Mouse (Mus musculus) stomach, embryonic 15.5 days (tissue): ENCODE results near the gene Cldn3. TPM values are rescaled to one million over a fixed set of nuclear protein-coding genes. Genes with fewer than 3 reads are reported as not detected.

Source experiments
- ATAC-seq: fragments of 200-750 bp; cut with Nextera tagmentation; 2 replicates; pipeline ENCODE4 v1.8.0; 2017; ENCODE audit warnings: low read depth, moderate number of reproducible peaks, moderate TSS enrichment; ENCODE audit not compliant: insufficient read depth, low FRiP score
- H3K27ac ChIP-seq: fragments of 300-500 bp; sonication (generic); 2 replicates; pipeline ENCODE4 v1.5.1; 2015; ENCODE audit warnings: mild to moderate bottlenecking, inconsistent platforms
- H3K27me3 ChIP-seq: fragments of 300-500 bp; sonication (generic); replicated peaks from 2 replicates; pipeline ENCODE4 v1.6.1; 2015; ENCODE audit warnings: inconsistent platforms
- H3K36me3 ChIP-seq: fragments of 300-500 bp; sonication (generic); 2 replicates; pipeline ENCODE4 v1.6.1; 2015; ENCODE audit warnings: inconsistent platforms
- H3K4me1 ChIP-seq: fragments of 300-500 bp; sonication (generic); 2 replicates; pipeline ENCODE4 v1.6.1; 2015; ENCODE audit warnings: inconsistent platforms
- H3K4me2 ChIP-seq: fragments of 300-500 bp; sonication (generic); 2 replicates; pipeline ENCODE4 v1.6.1; 2015; ENCODE audit warnings: mild to moderate bottlenecking, inconsistent platforms
- H3K4me3 ChIP-seq: fragments of 300-500 bp; sonication (generic); replicated peaks from 2 replicates; pipeline ENCODE4 v1.5.1; 2015; ENCODE audit warnings: inconsistent platforms
- H3K9ac ChIP-seq: fragments of 300-500 bp; sonication (generic); 2 replicates; pipeline ENCODE4 v1.6.1; 2015; ENCODE audit warnings: inconsistent platforms
- H3K9me3 ChIP-seq: fragments of 300-500 bp; sonication (generic); 2 replicates; pipeline ENCODE4 v1.6.1; 2016; ENCODE audit warnings: inconsistent platforms
- WGBS: fragments of 180-500 bp; shearing (Covaris S2); methylation state at CpG from one replicate; pipeline ENCODE4 v1.1.7; 2015; 5-methylcytosine and 5-hydroxymethylcytosine counted together
- polyA plus RNA-seq: library from polyadenylated mRNA; unstranded; fragments of >200 nt; fragmentation: Nextera tagmentation; extraction: Ambion mirVana; gene quantifications from 2 replicates; pipeline ENCODE4 v1.2.1, GENCODE M21; 2015

The Cldn3 gene
- polyA plus RNA-seq, 1 experiment from 2014 or later = 120 TPM

- Histone ChIP-seq H3K27ac (peak overlapping the region; percentile 99), H3K36me3 (no peaks in the 10 kb centered on the region), H3K9ac (peak overlapping the region; percentile 42; the same call in 1 of the 2 replicates), H3K9me3 (no peaks in the 10 kb centered on the region), H3K4me2 (peak overlapping the region; percentile 59), H3K4me3 (peak overlapping the region; percentile 59), H3K4me1 (peaks cover 35% of the 10 kb centered on the region), H3K27me3 (no peaks in the 10 kb centered on the region)
- ATAC-seq = peak; percentile 67
- WGBS = under 1% methylated on average over 37 of the region's 37 CpGs
These were observed 23.7 kb downstream of the Cldn3 start for GRCm38 (mm10) chr5:135009590-135010319.

GRCm38 (mm10) chr5:135010320-135010709 is 24.3 kb downstream of the Cldn3 start:
- H3K36me3 ChIP-seq = no peaks in the 10 kb centered on the region
- ATAC-seq = no peak
- H3K4me1 ChIP-seq = peaks cover 37% of the 10 kb centered on the region
- peak overlapping the region; percentile 99 for H3K27ac ChIP-seq
- peak overlapping the region; percentile 59 for H3K4me2 ChIP-seq
- H3K9ac ChIP-seq = 0 out of 2 replicates have a peak overlapping the region, but pooled peaks have one; percentile 42
- H3K27me3 ChIP-seq = no peaks in the 10 kb centered on the region
- peak overlapping the region; percentile 59 for H3K4me3 ChIP-seq
- no peaks in the 10 kb centered on the region for H3K9me3 ChIP-seq
- 51% methylated on average over 7 of the region's 7 CpGs for WGBS

GRCm38 (mm10) chr5:135010841-135011743 is 25.1 kb downstream of the Cldn3 start:
- Histone ChIP-seq H3K4me1 (peaks cover 39% of the 10 kb centered on the region), H3K27me3 (no peaks in the 10 kb centered on the region), H3K9ac (no peak overlapping the region), H3K27ac (no peak overlapping the region), H3K36me3 (no peaks in the 10 kb centered on the region), H3K4me2 (peak overlapping the region; percentile 59), H3K4me3 (peak overlapping the region; percentile 59; the same call in 1 of the 2 replicates), H3K9me3 (no peaks in the 10 kb centered on the region)
- ATAC-seq = no peak
- 84% methylated on average over 25 of the region's 25 CpGs for WGBS

GRCm38 (mm10) chr5:135011809-135012613 is 26.0 kb downstream of the Cldn3 start:
- peak overlapping the region; percentile 42 for H3K4me2 ChIP-seq
- no peak overlapping the region for H3K9ac ChIP-seq
- H3K9me3 ChIP-seq = no peaks in the 10 kb centered on the region
- peak overlapping the region; percentile 48; the same call in 1 of the 2 replicates for H3K27ac ChIP-seq
- H3K4me3 ChIP-seq = peak overlapping the region; percentile 26
- H3K4me1 ChIP-seq = peaks cover 39% of the 10 kb centered on the region
- WGBS = 29% methylated on average over 24 of the region's 26 CpGs
- no peaks in the 10 kb centered on the region for H3K36me3 ChIP-seq
- H3K27me3 ChIP-seq = no peaks in the 10 kb centered on the region
- no peak for ATAC-seq

- WGBS = 9% methylated on average over 13 of the region's 16 CpGs
- peak overlapping the region; percentile 26 for H3K4me3 ChIP-seq
- no peaks in the 10 kb centered on the region for H3K36me3 ChIP-seq
- H3K4me1 ChIP-seq = peaks cover 37% of the 10 kb centered on the region
- H3K27ac ChIP-seq = peak overlapping the region; percentile 48; the same call in 1 of the 2 replicates
- H3K9ac ChIP-seq = no peak overlapping the region
- no peak for ATAC-seq
- no peaks in the 10 kb centered on the region for H3K9me3 ChIP-seq
- peak overlapping the region; percentile 42 for H3K4me2 ChIP-seq
- H3K27me3 ChIP-seq = no peaks in the 10 kb centered on the region
These were observed 26.8 kb downstream of the Cldn3 start for GRCm38 (mm10) chr5:135012671-135013441.

GRCm38 (mm10) chr5:135015497-135015896 is 29.5 kb downstream of the Cldn3 start:
- Histone ChIP-seq H3K9ac (no peak overlapping the region), H3K27ac (no peak overlapping the region), H3K9me3 (no peaks in the 10 kb centered on the region), H3K36me3 (no peaks in the 10 kb centered on the region), H3K4me3 (no peak overlapping the region), H3K4me2 (no peak overlapping the region), H3K4me1 (peaks cover 29% of the 10 kb centered on the region), H3K27me3 (no peaks in the 10 kb centered on the region)
- peak; percentile 13; the same call in 1 of the 2 replicates for ATAC-seq
- WGBS = 14% methylated on average over 7 of the region's 7 CpGs

GRCm38 (mm10) chr5:135016224-135016759 is 30.3 kb downstream of the Cldn3 start:
- Histone ChIP-seq H3K9me3 (no peaks in the 10 kb centered on the region), H3K36me3 (no peaks in the 10 kb centered on the region), H3K9ac (no peak overlapping the region), H3K27me3 (no peaks in the 10 kb centered on the region), H3K27ac (no peak overlapping the region), H3K4me2 (no peak overlapping the region), H3K4me3 (no peak overlapping the region), H3K4me1 (peaks cover 21% of the 10 kb centered on the region)
- ATAC-seq = no peak
- 33% methylated on average over 4 of the region's 4 CpGs for WGBS

- no peak overlapping the region for H3K4me3 ChIP-seq
- H3K9ac ChIP-seq = no peak overlapping the region
- no peaks in the 10 kb centered on the region for H3K27me3 ChIP-seq
- no peaks in the 10 kb centered on the region for H3K36me3 ChIP-seq
- peak overlapping the region; percentile 26; the same call in 1 of the 2 replicates for H3K27ac ChIP-seq
- H3K4me1 ChIP-seq = peaks cover 32% of the 10 kb centered on the region
- 0 out of 2 replicates have a peak, but pooled peaks have one; percentile 1 for ATAC-seq
- H3K9me3 ChIP-seq = no peaks in the 10 kb centered on the region
- 46% methylated on average over 6 of the region's 6 CpGs for WGBS
- no peak overlapping the region for H3K4me2 ChIP-seq
These were observed 35.8 kb downstream of the Cldn3 start for GRCm38 (mm10) chr5:135021814-135022213.

- Histone ChIP-seq H3K9ac (peak within 1 kb of the TSS; percentile 69), H3K27me3 (no peaks in the 10 kb centered on the region), H3K36me3 (no peaks in the 10 kb centered on the region), H3K4me2 (peak within 1 kb of the TSS; percentile 94), H3K9me3 (no peaks in the 10 kb centered on the region), H3K4me3 (peak within 1 kb of the TSS; percentile 69), H3K27ac (peak within 1 kb of the TSS; percentile 51; the same call in 1 of the 2 replicates), H3K4me1 (peaks cover 35% of the 10 kb centered on the region)
- ATAC-seq = peak; percentile 90
- WGBS = under 1% methylated on average over 47 of the region's 61 CpGs
These were observed 37.5 kb downstream of the Cldn3 start, which contains the start of gene Stx1a for GRCm38 (mm10) chr5:135023344-135024173. Stx1a (plus strand) TSS chr5:135023482.

- no peak for ATAC-seq
- Histone ChIP-seq H3K4me2 (peak overlapping the region; percentile 94), H3K27ac (no peak overlapping the region), H3K9me3 (no peaks in the 10 kb centered on the region), H3K27me3 (no peaks in the 10 kb centered on the region), H3K4me1 (peaks cover 44% of the 10 kb centered on the region), H3K4me3 (peak overlapping the region; percentile 69), H3K36me3 (no peaks in the 10 kb centered on the region), H3K9ac (no peak overlapping the region)
- WGBS = 36% methylated on average over 11 of the region's 11 CpGs
These were observed 38.7 kb downstream of the Cldn3 start for GRCm38 (mm10) chr5:135024665-135025224.
